Mouse (Mus musculus) intestine, postnatal 0 days (tissue): ENCODE measurements around the gene Vegfa. TPM values are rescaled to one million over a fixed set of nuclear protein-coding genes. Genes with fewer than 3 reads are reported as not detected.

Experiments
- ATAC-seq: fragments of 200-750 bp; cut with Nextera tagmentation; 2 replicates; pipeline ENCODE4 v1.8.0; 2017; ENCODE audit warnings: mild to moderate bottlenecking, moderate TSS enrichment, moderate library complexity
- H3K27ac ChIP-seq: fragments of 300-500 bp; sonication (generic); 2 replicates; pipeline ENCODE4 v1.5.1; 2014; ENCODE audit warnings: mild to moderate bottlenecking, low read depth, low read length, moderate library complexity
- H3K27me3 ChIP-seq: fragments of 300-500 bp; sonication (generic); replicated peaks from 2 replicates; pipeline ENCODE4 v1.6.1; 2014; ENCODE audit warnings: low read length, mixed read lengths; ENCODE audit not compliant: control insufficient read depth, insufficient read depth
- H3K36me3 ChIP-seq: fragments of 300-500 bp; sonication (generic); 2 replicates; pipeline ENCODE4 v1.6.1; 2014; ENCODE audit warnings: mild to moderate bottlenecking, moderate library complexity; ENCODE audit not compliant: control insufficient read depth, insufficient read depth
- H3K4me1 ChIP-seq: fragments of 300-500 bp; sonication (generic); replicated peaks from 2 replicates; pipeline ENCODE4 v1.6.1; 2014; ENCODE audit warnings: antibody characterized with exemption, low read length, mixed read lengths; ENCODE audit not compliant: control insufficient read depth, insufficient read depth
- H3K4me2 ChIP-seq: fragments of 300-500 bp; sonication (generic); replicated peaks from 2 replicates; pipeline ENCODE4 v1.6.1; 2014; ENCODE audit warnings: low read depth, mild to moderate bottlenecking, moderate library complexity
- H3K4me3 ChIP-seq: fragments of 300-500 bp; sonication (generic); 2 replicates; pipeline ENCODE4 v1.5.1; 2014; ENCODE audit warnings: low read depth, low read length
- H3K9ac ChIP-seq: fragments of 300-500 bp; sonication (generic); 2 replicates; pipeline ENCODE4 v1.6.1; 2014; ENCODE audit warnings: mild to moderate bottlenecking, low read depth, low read length
- H3K9me3 ChIP-seq: fragments of 300-500 bp; sonication (generic); 2 replicates; pipeline ENCODE4 v1.6.1; 2016; ENCODE audit warnings: mixed run types; ENCODE audit not compliant: control insufficient read depth
- CTCF ChIP-seq: sonication (generic); IDR thresholded peaks from 2 replicates; pipeline ENCODE4 v1.5.1; 2016; ENCODE audit warnings: low read depth, mild to moderate bottlenecking, control low read depth, antibody characterized with exemption, moderate library complexity
- WGBS: fragments of 180-500 bp; shearing (Covaris S2); extraction: QIAGEN DNeasy Blood & Tissue Kit; methylation state at CpG from one replicate; pipeline ENCODE4 v1.1.7; 2014; 5-methylcytosine and 5-hydroxymethylcytosine counted together
- polyA plus RNA-seq: library from polyadenylated mRNA; unstranded; fragments of >200 nt; fragmentation: Nextera tagmentation; extraction: Ambion mirVana; gene quantifications from 2 replicates; pipeline ENCODE4 v1.2.1, GENCODE M21; 2015

Gene Vegfa
- polyA plus RNA-seq, 1 experiment from 2014 or later, result 5.9 TPM

DNA sequence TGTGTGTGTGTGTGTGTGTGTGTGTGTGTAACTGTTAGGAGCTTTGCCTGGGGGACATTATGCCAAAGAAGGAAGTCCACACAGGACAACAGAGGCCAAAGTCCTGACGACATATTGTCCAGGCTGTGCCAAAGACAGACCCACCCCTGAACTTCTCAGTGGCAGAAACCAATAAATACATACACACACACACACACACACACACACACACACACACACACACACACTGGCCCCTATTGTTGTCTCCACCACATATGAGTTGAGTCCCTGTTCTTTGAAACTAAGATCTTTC lies 44.0 kb upstream of the Vegfa start:
- TF ChIP-seq CTCF, result no peak
- no peaks in the 10 kb centered on the region for H3K27me3 ChIP-seq
- 30% methylated on average over 1 of the region's 1 CpGs for WGBS
- no peak overlapping the region for H3K4me3 ChIP-seq
- no peak overlapping the region for H3K4me2 ChIP-seq
- 0 out of 2 replicates have a peak, but pooled peaks cover 11% of the 10 kb centered on the region for H3K4me1 ChIP-seq
- H3K9ac ChIP-seq, result no peak overlapping the region
- H3K36me3 ChIP-seq, result no peaks in the 10 kb centered on the region
- H3K27ac ChIP-seq, result no peak overlapping the region
- ATAC-seq, result no peak; the same call in 1 of the 2 replicates
- H3K9me3 ChIP-seq, result no peaks in the 10 kb centered on the region

DNA sequence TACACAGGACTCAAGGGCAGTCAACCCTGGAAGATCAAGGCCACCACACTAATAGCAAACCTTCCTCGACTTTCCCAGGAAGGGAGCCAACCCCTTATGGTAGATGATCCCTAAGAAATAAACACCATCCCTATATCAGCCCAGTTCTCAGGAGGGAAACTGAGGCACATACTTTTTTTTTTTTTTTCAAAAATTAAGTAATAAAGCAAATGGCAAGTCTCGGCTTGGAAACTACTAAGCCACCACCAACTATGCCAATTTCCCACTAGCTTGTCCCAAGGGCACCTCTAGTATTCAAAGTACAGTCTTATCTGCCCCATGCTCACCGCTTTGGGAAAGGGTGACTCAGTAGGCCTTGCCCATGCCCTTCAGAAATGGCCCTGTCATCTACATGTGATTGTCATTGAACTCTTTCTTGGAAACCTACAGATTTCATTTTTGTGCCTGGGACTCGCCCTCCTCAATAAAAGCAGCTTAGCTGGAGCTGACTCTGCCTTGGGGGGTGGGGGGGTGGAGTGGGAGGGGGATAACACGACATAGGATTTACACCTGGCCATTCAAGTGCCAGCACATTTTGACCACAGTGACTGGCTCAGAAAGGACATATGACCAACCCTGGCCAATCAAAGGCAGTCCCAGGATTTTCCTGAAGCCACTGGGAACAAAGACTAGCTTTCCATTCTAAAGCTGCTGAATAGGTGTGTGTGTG lies 43.5 kb upstream of the Vegfa start:
- H3K27me3 ChIP-seq, result no peaks in the 10 kb centered on the region
- peak; percentile 65 for ATAC-seq
- H3K4me1 ChIP-seq, result 0 out of 2 replicates have a peak, but pooled peaks cover 11% of the 10 kb centered on the region
- H3K4me2 ChIP-seq, result no peak overlapping the region
- H3K9me3 ChIP-seq, result no peaks in the 10 kb centered on the region
- H3K4me3 ChIP-seq, result no peak overlapping the region
- 56% methylated on average over 5 of the region's 5 CpGs for WGBS
- no peak overlapping the region for H3K9ac ChIP-seq
- no peak overlapping the region for H3K27ac ChIP-seq
- TF ChIP-seq CTCF, result no peak
- no peaks in the 10 kb centered on the region for H3K36me3 ChIP-seq

DNA sequence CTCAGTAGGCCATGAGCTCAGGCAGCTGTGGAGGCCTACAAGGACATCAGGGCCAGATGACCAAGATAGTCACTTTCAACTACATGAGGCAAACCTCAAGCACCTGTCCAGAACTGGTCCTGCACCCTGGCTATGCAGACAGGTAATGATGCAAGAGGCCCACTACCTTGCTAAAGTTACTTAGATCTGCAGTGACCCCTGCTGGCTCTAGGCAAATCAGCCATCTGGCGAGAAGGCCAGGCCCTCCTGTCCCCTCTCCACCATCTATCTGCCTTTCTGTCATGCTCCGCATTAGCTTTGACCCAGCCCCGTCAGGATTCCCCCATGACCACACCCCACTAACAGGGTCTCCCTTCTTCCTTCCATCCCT lies 42.9 kb upstream of the Vegfa start:
- peak; percentile 71 for TF ChIP-seq CTCF
- Histone ChIP-seq H3K9me3 (no peaks in the 10 kb centered on the region), H3K4me2 (no peak overlapping the region), H3K36me3 (no peaks in the 10 kb centered on the region), H3K27me3 (no peaks in the 10 kb centered on the region), H3K4me1 (0 out of 2 replicates have a peak, but pooled peaks cover 11% of the 10 kb centered on the region), H3K27ac (no peak overlapping the region), H3K4me3 (no peak overlapping the region), H3K9ac (no peak overlapping the region)
- ATAC-seq, result peak; percentile 9; the same call in 1 of the 2 replicates
- 62% methylated on average over 3 of the region's 3 CpGs for WGBS

DNA sequence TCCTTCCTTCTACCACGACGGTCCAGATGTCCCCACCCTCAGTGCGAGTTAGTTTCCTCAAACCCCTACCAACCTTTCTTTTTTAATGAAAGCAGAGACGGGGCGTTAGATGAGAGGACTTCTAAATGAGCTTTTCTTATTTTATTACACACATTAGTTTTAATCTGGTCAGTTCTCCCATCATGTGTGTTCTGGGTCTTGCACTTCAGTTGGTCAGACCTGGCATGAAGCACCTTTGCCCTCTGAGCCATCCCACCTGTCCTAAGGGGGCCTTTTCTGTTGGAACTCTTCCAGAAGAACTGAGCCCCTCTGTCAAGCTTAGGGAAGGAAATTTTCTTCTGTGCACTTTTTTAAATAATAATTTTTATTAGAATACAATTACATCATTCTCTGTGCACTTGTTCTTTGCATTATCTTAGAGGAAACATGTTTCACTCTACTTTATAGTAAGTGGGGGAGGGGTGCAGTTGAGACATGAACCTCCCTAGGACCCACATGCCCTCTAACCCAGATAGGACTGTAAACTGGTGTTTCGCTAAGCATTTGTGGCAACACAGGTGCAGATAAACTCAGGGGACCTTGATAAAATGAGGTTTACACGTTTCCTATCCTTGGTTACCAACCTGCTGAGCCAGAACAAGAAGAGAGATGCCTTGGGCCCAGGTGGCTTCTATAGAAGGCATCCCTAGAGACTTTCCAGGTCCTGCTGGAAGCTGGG lies 42.4 kb upstream of the Vegfa start:
- WGBS, result 35% methylated on average over 7 of the region's 7 CpGs
- no peak overlapping the region for H3K27ac ChIP-seq
- no peak for ATAC-seq

DNA sequence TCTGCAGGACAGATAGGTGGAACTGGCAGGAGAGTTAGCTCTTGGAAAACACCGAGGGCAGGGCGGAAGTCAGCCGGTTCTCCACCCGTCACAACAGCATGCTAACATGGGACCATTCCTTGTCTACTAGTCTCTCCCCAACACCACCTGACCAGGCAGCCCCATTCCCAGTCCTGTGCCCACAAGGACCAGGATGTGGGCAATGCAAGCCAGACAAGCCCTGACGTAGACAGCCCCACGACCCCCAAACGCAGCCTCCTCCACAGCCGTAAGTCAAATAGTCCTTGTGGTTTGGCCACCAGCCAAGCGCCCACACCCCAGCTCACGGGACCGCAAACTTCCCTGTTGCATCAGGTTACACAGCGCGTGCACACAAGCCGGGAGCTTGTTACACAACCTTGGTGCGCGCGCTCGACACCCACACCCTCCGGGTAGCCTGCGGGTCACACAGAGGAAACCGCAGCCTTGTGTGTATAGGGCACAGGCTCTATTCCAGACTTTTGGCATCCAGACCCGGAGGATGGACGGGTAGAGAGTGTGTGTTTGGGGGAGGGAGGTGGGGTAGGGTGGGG lies 41.6 kb upstream of the Vegfa start:
- Histone ChIP-seq H3K9ac (no peak overlapping the region; the same call in 1 of the 2 replicates), H3K27ac (no peak overlapping the region), H3K4me3 (peak overlapping the region; percentile 2; the same call in 1 of the 2 replicates), H3K4me1 (0 out of 2 replicates have a peak, but pooled peaks cover 11% of the 10 kb centered on the region), H3K27me3 (no peaks in the 10 kb centered on the region), H3K4me2 (peak overlapping the region; percentile 65), H3K9me3 (no peaks in the 10 kb centered on the region), H3K36me3 (no peaks in the 10 kb centered on the region)
- no peak for TF ChIP-seq CTCF
- ATAC-seq, result peak; percentile 84
- 5% methylated on average over 23 of the region's 23 CpGs for WGBS

More for the DNA sequence above, 42.4 kb upstream of the Vegfa start:
- no peak for TF ChIP-seq CTCF
- Histone ChIP-seq H3K36me3 (no peaks in the 10 kb centered on the region), H3K4me1 (0 out of 2 replicates have a peak, but pooled peaks cover 11% of the 10 kb centered on the region), H3K27me3 (no peaks in the 10 kb centered on the region), H3K9me3 (no peaks in the 10 kb centered on the region), H3K4me3 (peak overlapping the region; percentile 2; the same call in 1 of the 2 replicates), H3K9ac (no peak overlapping the region; the same call in 1 of the 2 replicates), H3K4me2 (peak overlapping the region; percentile 65)

DNA sequence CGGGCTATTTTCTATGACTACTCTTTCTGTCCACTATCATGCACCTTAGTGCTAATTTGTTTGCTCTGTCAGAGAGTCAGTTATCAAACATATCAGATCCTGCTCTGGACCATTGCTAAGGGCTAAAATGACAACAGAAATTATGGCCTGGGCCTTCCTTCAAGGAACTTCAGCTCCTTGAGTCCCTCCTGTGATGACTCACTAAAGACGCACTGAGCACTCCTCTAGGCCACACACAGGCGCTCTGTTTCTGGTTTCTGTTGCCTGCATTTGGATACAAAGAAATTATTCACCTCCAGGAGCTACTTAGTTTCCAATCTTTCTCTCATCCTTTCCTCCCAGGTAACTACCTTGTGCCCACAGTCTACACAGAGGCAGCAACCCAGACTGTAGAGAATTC lies 39.4 kb upstream of the Vegfa start:
- no peaks in the 10 kb centered on the region for H3K9me3 ChIP-seq
- no peak overlapping the region for H3K4me2 ChIP-seq
- no peak overlapping the region for H3K27ac ChIP-seq
- H3K9ac ChIP-seq, result no peak overlapping the region
- no peak for TF ChIP-seq CTCF
- 65% methylated on average over 3 of the region's 3 CpGs for WGBS
- 0 out of 2 replicates have a peak, but pooled peaks cover 8% of the 10 kb centered on the region for H3K4me1 ChIP-seq
- no peaks in the 10 kb centered on the region for H3K36me3 ChIP-seq
- no peak for ATAC-seq
- H3K27me3 ChIP-seq, result no peaks in the 10 kb centered on the region
- no peak overlapping the region for H3K4me3 ChIP-seq
